Comparison of ENCODE assay signal across 10 mouse cellular contexts in genomic region chr3:89872684-89873083, GRCm38 (mm10). TPM values are rescaled to one million over a fixed set of nuclear protein-coding genes. Genes with fewer than 3 reads are reported as not detected.
DNase-seq lines count a peak whose midpoint lies in the region; ATAC-seq and TF ChIP-seq lines count a peak whose summit lies in the region.
"Had no signal": no experiment of that assay in that cellular context is flagged by ENCODE, and none has a peak within 500 bp of the region (broad histone marks: within the 10 kb centered on the region; RNA-seq: fewer than 3 reads in every experiment).

No protein-coding gene starts in this region.

- ATAC-seq in limb, embryonic 15.5 days (ENCODE audit: insufficient number of reproducible peaks, low FRiP score, low TSS enrichment, low read depth) = no peak
- peak; percentile 49 for ATAC-seq in intestine, embryonic 16.5 days
- no peak for ATAC-seq in liver, embryonic 16.5 days (ENCODE audit: low read depth)

- TF ChIP-seq POLR2A in small intestine, adult 2 months (IDR thresholded peaks at IDR 0.05; ENCODE audit: low read depth, low read length) = no peak

- H3K9ac ChIP-seq in limb, embryonic 15.5 days = no peak overlapping the region
- H3K9ac ChIP-seq in intestine, embryonic 16.5 days (ENCODE audit: low read depth, low read length) = no peak overlapping the region
- no peak overlapping the region for H3K9ac ChIP-seq in liver, embryonic 16.5 days (ENCODE audit: low read depth, low read length)
- H3K9ac ChIP-seq: midbrain, embryonic 12.5 days had no signal

- no peak for DNase-seq in limb, embryonic 10.5 days (ENCODE audit: low spot score)
- no peak for DNase-seq in thymus, postnatal 10 days (ENCODE audit: low spot score in 2 of 2)
- DNase-seq in right cerebral cortex, postnatal 36 days (ENCODE audit: low spot score in 2 of 2) = no peak
- DNase-seq in right cerebral cortex, adult 2 months (ENCODE audit: low spot score in 2 of 2) = no peak

- H3K9me3 ChIP-seq in limb, embryonic 15.5 days = no peaks in the 10 kb centered on the region
- no peaks in the 10 kb centered on the region for H3K9me3 ChIP-seq in limb, embryonic 10.5 days (replicated peaks)
- H3K9me3 ChIP-seq in intestine, embryonic 16.5 days (ENCODE audit: control insufficient read depth, low read length) = no peaks in the 10 kb centered on the region
- 0 out of 2 replicates have a peak, but pooled peaks cover 2% of the 10 kb centered on the region for H3K9me3 ChIP-seq in liver, embryonic 16.5 days (replicated peaks; ENCODE audit: control insufficient read depth, low read length)
- H3K9me3 ChIP-seq: midbrain, embryonic 12.5 days had no signal

- TF ChIP-seq CTCF in small intestine, adult 2 months (IDR thresholded peaks at IDR 0.05; ENCODE audit: extremely low read depth, insufficient read length, insufficient replicate concordance, low read depth, low read length) = no peak

- H3K4me1 ChIP-seq in limb, embryonic 15.5 days = peaks cover 36% of the 10 kb centered on the region
- H3K4me1 ChIP-seq in limb, embryonic 10.5 days = peaks cover 27% of the 10 kb centered on the region
- peaks cover 18% of the 10 kb centered on the region for H3K4me1 ChIP-seq in intestine, embryonic 16.5 days (ENCODE audit: control insufficient read depth, insufficient read depth, low read length)
- H3K4me1 ChIP-seq in liver, embryonic 16.5 days (ENCODE audit: control insufficient read depth, low read depth, low read length) = peaks cover 33% of the 10 kb centered on the region
- H3K4me1 ChIP-seq in small intestine, adult 2 months (ENCODE audit: control insufficient read depth, insufficient read depth, insufficient read length, low read length) = peaks cover 8% of the 10 kb centered on the region

- H3K36me3 ChIP-seq in limb, embryonic 15.5 days = no peaks in the 10 kb centered on the region
- H3K36me3 ChIP-seq in limb, embryonic 10.5 days = no peaks in the 10 kb centered on the region
- peaks cover 3% of the 10 kb centered on the region; the same call in 1 of the 2 replicates for H3K36me3 ChIP-seq in intestine, embryonic 16.5 days (ENCODE audit: control insufficient read depth, insufficient read depth, low read length)
- H3K36me3 ChIP-seq in liver, embryonic 16.5 days (ENCODE audit: control insufficient read depth, insufficient read depth) = peaks cover 8% of the 10 kb centered on the region
- no peaks in the 10 kb centered on the region for H3K36me3 ChIP-seq in small intestine, adult 2 months (ENCODE audit: control insufficient read depth, insufficient read depth, low read length)
- H3K36me3 ChIP-seq: forebrain, embryonic 10.5 days; midbrain, embryonic 12.5 days had no signal

- no peak overlapping the region for H3K4me2 ChIP-seq in limb, embryonic 15.5 days
- no peak overlapping the region for H3K4me2 ChIP-seq in intestine, embryonic 16.5 days (ENCODE audit: low read depth, low read length)
- peak overlapping the region; percentile 4; the same call in 1 of the 2 replicates for H3K4me2 ChIP-seq in liver, embryonic 16.5 days (ENCODE audit: low read depth, low read length)
- H3K4me2 ChIP-seq: midbrain, embryonic 12.5 days had no signal

- 64% methylated on average over 6 of the region's 6 CpGs for WGBS in limb, embryonic 15.5 days
- WGBS in limb, embryonic 10.5 days = 91% methylated on average over 6 of the region's 6 CpGs
- WGBS in intestine, embryonic 16.5 days = 32% methylated on average over 6 of the region's 6 CpGs
- 83% methylated on average over 6 of the region's 6 CpGs for WGBS in liver, embryonic 16.5 days (ENCODE audit: insufficient replicate concordance)
- 18% methylated on average over 6 of the region's 6 CpGs for WGBS in small intestine, adult 2 months

- peak overlapping the region; percentile 50; the same call in 1 of the 2 replicates for H3K27ac ChIP-seq in limb, embryonic 15.5 days
- no peak overlapping the region for H3K27ac ChIP-seq in limb, embryonic 10.5 days
- peak overlapping the region; percentile 53; the same call in 1 of the 2 replicates for H3K27ac ChIP-seq in intestine, embryonic 16.5 days (ENCODE audit: low read length)
- peak overlapping the region; percentile 92 for H3K27ac ChIP-seq in liver, embryonic 16.5 days (ENCODE audit: low read length)
- H3K27ac ChIP-seq in small intestine, adult 2 months (ENCODE audit: insufficient read depth, low read depth, low read length) = peak overlapping the region; percentile 22; the same call in 1 of the 2 replicates
- H3K27ac ChIP-seq: forebrain, embryonic 10.5 days; midbrain, embryonic 12.5 days had no signal

- no peaks in the 10 kb centered on the region for H3K27me3 ChIP-seq in limb, embryonic 15.5 days
- H3K27me3 ChIP-seq in limb, embryonic 10.5 days (ENCODE audit: low read depth, poor library complexity, severe bottlenecking) = no peaks in the 10 kb centered on the region
- H3K27me3 ChIP-seq in intestine, embryonic 16.5 days (replicated peaks; ENCODE audit: control insufficient read depth, insufficient read depth, low read length) = no peaks in the 10 kb centered on the region
- no peaks in the 10 kb centered on the region for H3K27me3 ChIP-seq in liver, embryonic 16.5 days (ENCODE audit: control insufficient read depth, insufficient read depth, low read depth, low read length)
- no peaks in the 10 kb centered on the region for H3K27me3 ChIP-seq in small intestine, adult 2 months (ENCODE audit: control insufficient read depth, insufficient read depth, low read length)

- no peak overlapping the region for H3K4me3 ChIP-seq in limb, embryonic 15.5 days
- H3K4me3 ChIP-seq in limb, embryonic 10.5 days = no peak overlapping the region
- H3K4me3 ChIP-seq in intestine, embryonic 16.5 days (ENCODE audit: low read length) = no peak overlapping the region
- peak overlapping the region; percentile 14 for H3K4me3 ChIP-seq in liver, embryonic 16.5 days (ENCODE audit: low read depth, low read length)
- H3K4me3 ChIP-seq in small intestine, adult 2 months (ENCODE audit: low read depth, low read length) = no peak overlapping the region
- H3K4me3 ChIP-seq: forebrain, embryonic 10.5 days; midbrain, embryonic 12.5 days had no signal

RNA-seq across cellular contexts. Expression of gene Il6ra, which starts 40.3 kb away (rescaled TPM):
- 2.9 and 3.0 TPM in 2 replicates for polyA plus RNA-seq in limb, embryonic 15.5 days (2015; fragmentation: Nextera tagmentation; extraction: Ambion mirVana)
- polyA plus RNA-seq in limb, embryonic 10.5 days (2016; fragmentation: Nextera tagmentation; extraction: Ambion mirVana) = 0.25 and 0.38 TPM in 2 replicates
- 3.0 and 3.4 TPM in 2 replicates for polyA plus RNA-seq in intestine, embryonic 16.5 days (2015; fragmentation: Nextera tagmentation; extraction: Ambion mirVana)
- 5.9 and 7.1 TPM in 2 replicates for polyA plus RNA-seq in liver, embryonic 16.5 days (2015; fragmentation: Nextera tagmentation; extraction: Ambion mirVana)
- 3.0 and 3.7 TPM in 2 replicates for polyA plus RNA-seq in small intestine, adult 2 months (2012; rRNA removed)

RNA-seq across cellular contexts. Expression of gene She, which starts 41.5 kb away (rescaled TPM):
- polyA plus RNA-seq in limb, embryonic 15.5 days (2015; fragmentation: Nextera tagmentation; extraction: Ambion mirVana) = 2.7 and 3.9 TPM in 2 replicates
- polyA plus RNA-seq in limb, embryonic 10.5 days (2016; fragmentation: Nextera tagmentation; extraction: Ambion mirVana) = 2.8 and 3.1 TPM in 2 replicates
- polyA plus RNA-seq in intestine, embryonic 16.5 days (2015; fragmentation: Nextera tagmentation; extraction: Ambion mirVana) = 2.3 and 2.6 TPM in 2 replicates
- 0.90 and 1.1 TPM in 2 replicates for polyA plus RNA-seq in liver, embryonic 16.5 days (2015; fragmentation: Nextera tagmentation; extraction: Ambion mirVana)
- polyA plus RNA-seq in small intestine, adult 2 months (2012; rRNA removed) = 0.56 and 0.79 TPM in 2 replicates
